Mouse (Mus musculus): ENCODE data around the gene Klhl5. TPM values are rescaled to one million over a fixed set of nuclear protein-coding genes. Genes with fewer than 3 reads are reported as not detected.

The Klhl5 gene
- polyA plus RNA-seq, 1 experiment, result 25.2 TPM

- Histone ChIP-seq H3K36me3 (ENCODE audit: control insufficient read depth, insufficient read depth, low read length) (no peaks in the 10 kb centered on the region), H3K27ac (ENCODE audit: insufficient read depth, low read depth, low read length) (no peak overlapping the region), H3K4me1 (ENCODE audit: control insufficient read depth, insufficient read depth, low read length) (no peaks in the 10 kb centered on the region), H3K4me3 (ENCODE audit: insufficient read depth, low read depth, low read length) (no peak overlapping the region), H3K27me3 (replicated peaks; ENCODE audit: control insufficient read depth, insufficient read depth, low read length) (no peaks in the 10 kb centered on the region)
- WGBS, result 58% methylated on average over 6 of the region's 6 CpGs
- no peak for DNase-seq
- TF ChIP-seq CTCF (conservative IDR thresholded peaks at IDR 0.05; ENCODE audit: insufficient read depth, insufficient read length, low read depth, low read length) (no peak), POLR2A (IDR thresholded peaks at IDR 0.05; ENCODE audit: low read depth, low read length) (no peak)
Measured at GRCm38 (mm10) chr5:65071689-65072118, 35.6 kb upstream of the Klhl5 start.

GRCm38 (mm10) chr5:65073247-65073646 is 34.1 kb upstream of the Klhl5 start:
- H3K36me3 ChIP-seq (ENCODE audit: control insufficient read depth, insufficient read depth, low read length), result no peaks in the 10 kb centered on the region
- H3K4me3 ChIP-seq (ENCODE audit: insufficient read depth, low read depth, low read length), result no peak overlapping the region
- DNase-seq, result no peak
- no peaks in the 10 kb centered on the region for H3K27me3 ChIP-seq (replicated peaks; ENCODE audit: control insufficient read depth, insufficient read depth, low read length)
- 78% methylated on average over 4 of the region's 4 CpGs for WGBS
- no peak overlapping the region for H3K27ac ChIP-seq (ENCODE audit: insufficient read depth, low read depth, low read length)
- H3K4me1 ChIP-seq (ENCODE audit: control insufficient read depth, insufficient read depth, low read length), result no peaks in the 10 kb centered on the region
- TF ChIP-seq CTCF (conservative IDR thresholded peaks at IDR 0.05; ENCODE audit: insufficient read depth, insufficient read length, low read depth, low read length) (no peak), POLR2A (IDR thresholded peaks at IDR 0.05; ENCODE audit: low read depth, low read length) (no peak)

GRCm38 (mm10) chr5:65074693-65075092 is 32.6 kb upstream of the Klhl5 start:
- peak; percentile 25 for DNase-seq
- Histone ChIP-seq H3K36me3 (ENCODE audit: control insufficient read depth, insufficient read depth, low read length) (no peaks in the 10 kb centered on the region), H3K27me3 (replicated peaks; ENCODE audit: control insufficient read depth, insufficient read depth, low read length) (no peaks in the 10 kb centered on the region; the same call in 1 of the 2 replicates), H3K4me1 (ENCODE audit: control insufficient read depth, insufficient read depth, low read length) (no peaks in the 10 kb centered on the region), H3K27ac (ENCODE audit: insufficient read depth, low read depth, low read length) (no peak overlapping the region), H3K4me3 (ENCODE audit: insufficient read depth, low read depth, low read length) (no peak overlapping the region)
- 63% methylated on average over 7 of the region's 7 CpGs for WGBS
- TF ChIP-seq CTCF (conservative IDR thresholded peaks at IDR 0.05; ENCODE audit: insufficient read depth, insufficient read length, low read depth, low read length), result peak; percentile 50
- TF ChIP-seq POLR2A (IDR thresholded peaks at IDR 0.05; ENCODE audit: low read depth, low read length), result no peak

- 63% methylated on average over 2 of the region's 2 CpGs for WGBS
- peak; percentile 36 for DNase-seq
Measured at GRCm38 (mm10) chr5:65076087-65076486, 31.3 kb upstream of the Klhl5 start.

GRCm38 (mm10) chr5:65076748-65077147 is 30.6 kb upstream of the Klhl5 start:
- WGBS, result 41% methylated on average over 3 of the region's 3 CpGs
- H3K36me3 ChIP-seq (ENCODE audit: control insufficient read depth, insufficient read depth, low read length), result no peaks in the 10 kb centered on the region
- no peaks in the 10 kb centered on the region for H3K4me1 ChIP-seq (ENCODE audit: control insufficient read depth, insufficient read depth, low read length)
- no peak overlapping the region for H3K4me3 ChIP-seq (ENCODE audit: insufficient read depth, low read depth, low read length)
- no peaks in the 10 kb centered on the region; the same call in 1 of the 2 replicates for H3K27me3 ChIP-seq (replicated peaks; ENCODE audit: control insufficient read depth, insufficient read depth, low read length)
- no peak for DNase-seq
- TF ChIP-seq CTCF (conservative IDR thresholded peaks at IDR 0.05; ENCODE audit: insufficient read depth, insufficient read length, low read depth, low read length) (no peak), POLR2A (IDR thresholded peaks at IDR 0.05; ENCODE audit: low read depth, low read length) (no peak)
- no peak overlapping the region for H3K27ac ChIP-seq (ENCODE audit: insufficient read depth, low read depth, low read length)

More at GRCm38 (mm10) chr5:65076087-65076486, 31.3 kb upstream of the Klhl5 start:
- H3K27ac ChIP-seq (ENCODE audit: insufficient read depth, low read depth, low read length), result no peak overlapping the region
- no peak overlapping the region for H3K4me3 ChIP-seq (ENCODE audit: insufficient read depth, low read depth, low read length)
- no peaks in the 10 kb centered on the region for H3K4me1 ChIP-seq (ENCODE audit: control insufficient read depth, insufficient read depth, low read length)
- TF ChIP-seq POLR2A (IDR thresholded peaks at IDR 0.05; ENCODE audit: low read depth, low read length), result no peak
- peak; percentile 26; the same call in 1 of the 2 replicates for TF ChIP-seq CTCF (conservative IDR thresholded peaks at IDR 0.05; ENCODE audit: insufficient read depth, insufficient read length, low read depth, low read length)
- no peaks in the 10 kb centered on the region; the same call in 1 of the 2 replicates for H3K27me3 ChIP-seq (replicated peaks; ENCODE audit: control insufficient read depth, insufficient read depth, low read length)
- no peaks in the 10 kb centered on the region for H3K36me3 ChIP-seq (ENCODE audit: control insufficient read depth, insufficient read depth, low read length)

- Histone ChIP-seq H3K27ac (ENCODE audit: insufficient read depth, low read depth, low read length) (no peak overlapping the region), H3K27me3 (replicated peaks; ENCODE audit: control insufficient read depth, insufficient read depth, low read length) (no peaks in the 10 kb centered on the region; the same call in 1 of the 2 replicates), H3K36me3 (ENCODE audit: control insufficient read depth, insufficient read depth, low read length) (no peaks in the 10 kb centered on the region), H3K4me3 (ENCODE audit: insufficient read depth, low read depth, low read length) (no peak overlapping the region), H3K4me1 (ENCODE audit: control insufficient read depth, insufficient read depth, low read length) (no peaks in the 10 kb centered on the region)
- DNase-seq, result no peak
- TF ChIP-seq POLR2A (IDR thresholded peaks at IDR 0.05; ENCODE audit: low read depth, low read length) (no peak), CTCF (conservative IDR thresholded peaks at IDR 0.05; ENCODE audit: insufficient read depth, insufficient read length, low read depth, low read length) (no peak)
- WGBS, result 93% methylated on average over 4 of the region's 4 CpGs
Measured at GRCm38 (mm10) chr5:65078081-65078480, 29.3 kb upstream of the Klhl5 start.

GRCm38 (mm10) chr5:65079881-65080280 is 27.5 kb upstream of the Klhl5 start:
- H3K27ac ChIP-seq (ENCODE audit: insufficient read depth, low read depth, low read length), result peak overlapping the region; percentile 45; the same call in 1 of the 2 replicates
- H3K36me3 ChIP-seq (ENCODE audit: control insufficient read depth, insufficient read depth, low read length), result no peaks in the 10 kb centered on the region
- no peak for TF ChIP-seq CTCF (conservative IDR thresholded peaks at IDR 0.05; ENCODE audit: insufficient read depth, insufficient read length, low read depth, low read length)
- TF ChIP-seq POLR2A (IDR thresholded peaks at IDR 0.05; ENCODE audit: low read depth, low read length), result no peak
- no peaks in the 10 kb centered on the region; the same call in 1 of the 2 replicates for H3K27me3 ChIP-seq (replicated peaks; ENCODE audit: control insufficient read depth, insufficient read depth, low read length)
- 0 out of 2 replicates have a peak overlapping the region, but pooled peaks have one; percentile 14 for H3K4me3 ChIP-seq (ENCODE audit: insufficient read depth, low read depth, low read length)
- no peaks in the 10 kb centered on the region for H3K4me1 ChIP-seq (ENCODE audit: control insufficient read depth, insufficient read depth, low read length)
- DNase-seq, result peak; percentile 22
- 54% methylated on average over 9 of the region's 9 CpGs for WGBS

Data from kidney, adult 2 months (tissue).